Mouse (Mus musculus): ENCODE measurements around the gene Angptl7. TPM values are rescaled to one million over a fixed set of nuclear protein-coding genes. Genes with fewer than 3 reads are reported as not detected.

Angptl7 gene
- polyA plus RNA-seq, 2 experiments = 0.23 to 0.33 TPM

GRCm38 (mm10) chr4:148471363-148471806 lies 28.9 kb downstream of the Angptl7 start:
- TF ChIP-seq EP300 (IDR thresholded peaks at IDR 0.05; ENCODE audit: low read depth) = no peak
- no peak for TF ChIP-seq CTCF (IDR thresholded peaks at IDR 0.05; ENCODE audit: low read depth)
- Histone ChIP-seq H3K36me3 (replicated peaks; ENCODE audit: control insufficient read depth, insufficient read depth, low read depth) (peaks cover 32% of the 10 kb centered on the region), H3K27ac (no peak overlapping the region), H3K4me3 (ENCODE audit: insufficient read depth in 1 of 2, low read depth in 2 of 2, low read length in 2 of 2) (no peak overlapping the region), H3K9ac (replicated peaks) (no peak overlapping the region), H3K27me3 (ENCODE audit: control insufficient read depth, insufficient read depth, low read length) (no peaks in the 10 kb centered on the region), H3K4me1 (replicated peaks; ENCODE audit: control insufficient read depth in 2 of 2, insufficient read depth in 2 of 2, low read length in 1 of 2) (no peaks in the 10 kb centered on the region; a peak in 1 of 4 replicates), H3K4me2 (ENCODE audit: low read depth) (no peak overlapping the region), H3K9me3 (ENCODE audit: control insufficient read depth, low read length) (no peaks in the 10 kb centered on the region)
- 87% methylated on average over 10 of the region's 10 CpGs for WGBS (ENCODE audit: insufficient replicate concordance)
- no peak for ATAC-seq (ENCODE audit: insufficient read depth)
- no peak for DNase-seq (ENCODE audit: low read depth in 3 of 3, low spot score in 3 of 3)

- 79% methylated on average over 11 of the region's 11 CpGs for WGBS (ENCODE audit: insufficient replicate concordance)
Measured at GRCm38 (mm10) chr4:148469487-148470252, 30.6 kb downstream of the Angptl7 start.

GRCm38 (mm10) chr4:148468396-148468795 lies 31.9 kb downstream of the Angptl7 start:
- Histone ChIP-seq H3K27me3 (ENCODE audit: control insufficient read depth, insufficient read depth, low read length) (no peaks in the 10 kb centered on the region), H3K4me2 (ENCODE audit: low read depth) (no peak overlapping the region), H3K27ac (no peak overlapping the region), H3K4me1 (replicated peaks; ENCODE audit: control insufficient read depth in 2 of 2, insufficient read depth in 2 of 2, low read length in 1 of 2) (no peaks in the 10 kb centered on the region; a peak in 1 of 4 replicates), H3K4me3 (ENCODE audit: insufficient read depth in 1 of 2, low read depth in 2 of 2, low read length in 2 of 2) (no peak overlapping the region), H3K9me3 (ENCODE audit: control insufficient read depth, low read length) (no peaks in the 10 kb centered on the region), H3K9ac (replicated peaks) (no peak overlapping the region), H3K36me3 (replicated peaks; ENCODE audit: control insufficient read depth, insufficient read depth, low read depth) (peaks cover 50% of the 10 kb centered on the region)
- no peak for TF ChIP-seq CTCF (IDR thresholded peaks at IDR 0.05; ENCODE audit: low read depth)
- no peak for TF ChIP-seq EP300 (IDR thresholded peaks at IDR 0.05; ENCODE audit: low read depth)
- DNase-seq (ENCODE audit: low read depth in 3 of 3, low spot score in 3 of 3) (no peak), ATAC-seq (ENCODE audit: insufficient read depth) (no peak)
- 87% methylated on average over 10 of the region's 10 CpGs for WGBS (ENCODE audit: insufficient replicate concordance)

More at GRCm38 (mm10) chr4:148469487-148470252, 30.6 kb downstream of the Angptl7 start:
- no peak for TF ChIP-seq EP300 (IDR thresholded peaks at IDR 0.05; ENCODE audit: low read depth)
- TF ChIP-seq CTCF (IDR thresholded peaks at IDR 0.05; ENCODE audit: low read depth) = no peak
- no peak overlapping the region for H3K4me2 ChIP-seq (ENCODE audit: low read depth)
- H3K36me3 ChIP-seq (replicated peaks; ENCODE audit: control insufficient read depth, insufficient read depth, low read depth) = peaks cover 39% of the 10 kb centered on the region
- H3K27me3 ChIP-seq (ENCODE audit: control insufficient read depth, insufficient read depth, low read length) = no peaks in the 10 kb centered on the region
- H3K9ac ChIP-seq (replicated peaks) = no peak overlapping the region
- no peaks in the 10 kb centered on the region for H3K9me3 ChIP-seq (ENCODE audit: control insufficient read depth, low read length)
- H3K4me3 ChIP-seq (ENCODE audit: insufficient read depth in 1 of 2, low read depth in 2 of 2, low read length in 2 of 2) = no peak overlapping the region
- no peaks in the 10 kb centered on the region; a peak in 1 of 4 replicates for H3K4me1 ChIP-seq (replicated peaks; ENCODE audit: control insufficient read depth in 2 of 2, insufficient read depth in 2 of 2, low read length in 1 of 2)
- ATAC-seq (ENCODE audit: insufficient read depth) (no peak), DNase-seq (ENCODE audit: low read depth in 3 of 3, low spot score in 3 of 3) (no peak)
- no peak overlapping the region for H3K27ac ChIP-seq

DNA sequence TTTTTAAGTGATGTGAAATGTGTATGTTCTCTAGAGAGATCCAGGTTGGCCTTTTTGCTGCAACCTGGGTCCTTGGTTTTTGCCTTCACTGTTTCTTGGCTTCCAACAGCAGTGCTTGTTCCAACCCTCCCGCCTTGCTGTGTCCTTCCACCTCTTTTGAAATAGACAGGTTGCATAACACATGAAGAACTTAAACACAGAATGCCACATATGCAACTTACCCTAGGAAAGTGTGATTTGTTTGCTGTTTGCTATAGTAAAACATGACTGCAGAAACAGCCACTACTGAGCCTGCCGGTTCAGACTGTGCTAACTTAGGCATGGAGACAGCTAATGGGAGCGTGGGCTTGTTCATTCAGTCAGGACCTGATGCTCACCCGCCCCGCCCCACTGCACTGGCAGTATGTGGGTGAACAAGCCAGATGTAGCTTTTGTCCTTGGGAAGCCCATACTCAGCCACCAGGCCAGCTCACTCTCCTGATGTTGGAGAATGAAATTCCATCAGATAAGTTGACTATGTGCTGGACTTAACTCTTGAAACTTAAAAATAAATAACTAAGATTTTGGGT lies 33.7 kb downstream of the Angptl7 start:
- no peak for DNase-seq (ENCODE audit: low read depth in 3 of 3, low spot score in 3 of 3)
- H3K4me1 ChIP-seq (replicated peaks; ENCODE audit: control insufficient read depth in 2 of 2, insufficient read depth in 2 of 2, low read length in 1 of 2) = no peaks in the 10 kb centered on the region

DNA sequence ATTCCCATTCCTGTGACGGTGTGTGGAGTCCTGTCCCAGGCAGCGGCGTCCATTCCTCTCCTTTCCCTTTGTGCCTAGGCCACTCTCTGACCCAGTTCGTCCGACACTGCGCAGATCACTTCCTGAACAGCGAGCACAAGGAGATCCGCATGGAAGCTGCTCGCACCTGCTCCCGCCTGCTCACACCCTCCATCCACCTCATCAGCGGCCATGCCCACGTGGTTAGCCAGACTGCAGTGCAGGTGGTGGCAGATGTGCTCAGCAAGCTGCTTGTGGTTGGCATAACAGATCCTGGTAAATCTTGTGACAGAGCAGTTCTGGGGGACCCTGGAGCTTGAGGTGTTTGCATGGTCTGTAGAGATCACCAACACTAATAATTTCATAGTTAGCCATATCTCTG lies 35.4 kb downstream of the Angptl7 start:
- no peaks in the 10 kb centered on the region for H3K9me3 ChIP-seq (ENCODE audit: control insufficient read depth, low read length)
- H3K9ac ChIP-seq (replicated peaks) = no peak overlapping the region
- H3K4me3 ChIP-seq (ENCODE audit: insufficient read depth in 1 of 2, low read depth in 2 of 2, low read length in 2 of 2) = no peak overlapping the region
- no peak overlapping the region for H3K27ac ChIP-seq
- TF ChIP-seq EP300 (IDR thresholded peaks at IDR 0.05; ENCODE audit: low read depth) = no peak
- no peak for TF ChIP-seq CTCF (IDR thresholded peaks at IDR 0.05; ENCODE audit: low read depth)
- H3K36me3 ChIP-seq (replicated peaks; ENCODE audit: control insufficient read depth, insufficient read depth, low read depth) = peaks cover 45% of the 10 kb centered on the region
- H3K4me2 ChIP-seq (ENCODE audit: low read depth) = no peak overlapping the region
- H3K4me1 ChIP-seq (replicated peaks; ENCODE audit: control insufficient read depth in 2 of 2, insufficient read depth in 2 of 2, low read length in 1 of 2) = no peaks in the 10 kb centered on the region
- no peaks in the 10 kb centered on the region for H3K27me3 ChIP-seq (ENCODE audit: control insufficient read depth, insufficient read depth, low read length)
- no peak for ATAC-seq (ENCODE audit: insufficient read depth)
- 85% methylated on average over 12 of the region's 12 CpGs for WGBS (ENCODE audit: insufficient replicate concordance)
- DNase-seq (ENCODE audit: low read depth in 3 of 3, low spot score in 3 of 3) = no peak

More for the DNA sequence above, 33.7 kb downstream of the Angptl7 start:
- TF ChIP-seq EP300 (IDR thresholded peaks at IDR 0.05; ENCODE audit: low read depth) = no peak
- no peak for TF ChIP-seq CTCF (IDR thresholded peaks at IDR 0.05; ENCODE audit: low read depth)
- H3K4me3 ChIP-seq (ENCODE audit: insufficient read depth in 1 of 2, low read depth in 2 of 2, low read length in 2 of 2) = no peak overlapping the region
- H3K9ac ChIP-seq (replicated peaks) = no peak overlapping the region
- no peaks in the 10 kb centered on the region for H3K27me3 ChIP-seq (ENCODE audit: control insufficient read depth, insufficient read depth, low read length)
- no peak overlapping the region for H3K4me2 ChIP-seq (ENCODE audit: low read depth)
- peaks cover 53% of the 10 kb centered on the region for H3K36me3 ChIP-seq (replicated peaks; ENCODE audit: control insufficient read depth, insufficient read depth, low read depth)
- H3K9me3 ChIP-seq (ENCODE audit: control insufficient read depth, low read length) = no peaks in the 10 kb centered on the region
- WGBS (ENCODE audit: insufficient replicate concordance) = 79% methylated on average over 5 of the region's 5 CpGs
- ATAC-seq (ENCODE audit: insufficient read depth) = no peak
- no peak overlapping the region for H3K27ac ChIP-seq
